Mouse (Mus musculus): ENCODE measurements around the gene Klrg2. TPM values are rescaled to one million over a fixed set of nuclear protein-coding genes. Genes with fewer than 3 reads are reported as not detected.

The Klrg2 gene
- 0.28 TPM for polyA plus RNA-seq (2015; fragmentation: Illumina TruSeq; extraction: RNeasy Lipid Tissue Mini Kit (QIAGEN cat#74804); ENCODE audit: insufficient read depth, low read depth, low replicate concordance)

GRCm38 (mm10) chr6:38636852-38637618 lies at the start of gene Klrg2:
Gene Klrg2, minus strand, starts transcription at chr6:38637242.

GRCm38 (mm10) chr6:38662714-38663615 lies 25.9 kb upstream of the Klrg2 start, which contains the start of gene Clec2l:
Gene Clec2l, plus strand, starts transcription at chr6:38663069.

Other genes starting within 250 kb of the Klrg2 start
- 6.9 TPM for gene Ubn2, start 203.3 kb downstream of the Klrg2 start, polyA plus RNA-seq (2015; fragmentation: Illumina TruSeq; extraction: RNeasy Lipid Tissue Mini Kit (QIAGEN cat#74804); ENCODE audit: insufficient read depth, low read depth, low replicate concordance)
- gene Fmc1, start 103.7 kb downstream of the Klrg2 start, polyA plus RNA-seq (2015; fragmentation: Illumina TruSeq; extraction: RNeasy Lipid Tissue Mini Kit (QIAGEN cat#74804); ENCODE audit: insufficient read depth, low read depth, low replicate concordance): 30.0 TPM
- 87.4 TPM for gene Luc7l2, start 85.9 kb downstream of the Klrg2 start, polyA plus RNA-seq (2015; fragmentation: Illumina TruSeq; extraction: RNeasy Lipid Tissue Mini Kit (QIAGEN cat#74804); ENCODE audit: insufficient read depth, low read depth, low replicate concordance)
- gene Clec2l, start 25.8 kb upstream of the Klrg2 start, polyA plus RNA-seq (2015; fragmentation: Illumina TruSeq; extraction: RNeasy Lipid Tissue Mini Kit (QIAGEN cat#74804); ENCODE audit: insufficient read depth, low read depth, low replicate concordance): not detected
- gene Tbxas1, start 238.2 kb upstream of the Klrg2 start, polyA plus RNA-seq (2015; fragmentation: Illumina TruSeq; extraction: RNeasy Lipid Tissue Mini Kit (QIAGEN cat#74804); ENCODE audit: insufficient read depth, low read depth, low replicate concordance): 2.6 TPM
- gene Hipk2, start 238.9 kb upstream of the Klrg2 start, polyA plus RNA-seq (2015; fragmentation: Illumina TruSeq; extraction: RNeasy Lipid Tissue Mini Kit (QIAGEN cat#74804); ENCODE audit: insufficient read depth, low read depth, low replicate concordance): 3.7 TPM